Mouse (Mus musculus): ENCODE measurements around the gene Ugt1a9. TPM values are rescaled to one million over a fixed set of nuclear protein-coding genes. Genes with fewer than 3 reads are reported as not detected.
A peak's percentile ranks its signal among the peaks of the same experiment; 100 is the strongest.

Ugt1a9 gene
- total and polyA plus RNA-seq, 3 experiments, result not detected

- no peak overlapping the region for H3K27ac ChIP-seq (ENCODE audit: insufficient read depth, low read depth)
- H3K9me3 ChIP-seq (replicated peaks; ENCODE audit: low read length), result peaks cover 69% of the 10 kb centered on the region
- dilution Hi-C loops (cut with MboI; ENCODE audit: extremely low pct_ligation_motif_present, extremely low pct_unique_long_range_greater_than_20kb, low sequenced_read_pairs), result no loop called here
- no peaks in the 10 kb centered on the region for H3K27me3 ChIP-seq (replicated peaks)
- H3K4me2 ChIP-seq (ENCODE audit: insufficient read depth, low read depth, poor library complexity, severe bottlenecking), result no peak overlapping the region
- in situ Hi-C loops (cut with MboI; ENCODE audit: low pct_ligation_motif_present, low pct_unique_long_range_greater_than_20kb, low sequenced_read_pairs), result no loop called here
- H3K36me3 ChIP-seq (replicated peaks in 1 of 2; ENCODE audit: control insufficient read depth in 1 of 2, insufficient read depth in 1 of 2, low read length in 1 of 2), result no peaks in the 10 kb centered on the region
- H3K79me2 ChIP-seq (replicated peaks; ENCODE audit: control insufficient read depth, extremely low read depth, insufficient read depth, poor library complexity, severe bottlenecking), result no peaks in the 10 kb centered on the region
- no peaks in the 10 kb centered on the region for H3K4me1 ChIP-seq (ENCODE audit: control insufficient read depth in 1 of 2, insufficient read depth in 2 of 2)
- TF ChIP-seq NELFE (IDR thresholded peaks at IDR 0.05; ENCODE audit: low read depth, low read length) (no peak), ZKSCAN1 (IDR thresholded peaks at IDR 0.05; ENCODE audit: borderline replicate concordance, low read depth, low read length) (no peak), PAX5 (IDR thresholded peaks at IDR 0.05; ENCODE audit: low read length) (no peak), CHD2 (IDR thresholded peaks at IDR 0.05; ENCODE audit: low read length) (no peak), JUN (IDR thresholded peaks at IDR 0.05; ENCODE audit: insufficient read depth, low read depth, low read length) (no peak), ZC3H11A (IDR thresholded peaks at IDR 0.05; ENCODE audit: low read depth, low read length) (no peak), USF1 (IDR thresholded peaks at IDR 0.05; ENCODE audit: low read depth, low read length) (no peak), ELF1 (IDR thresholded peaks at IDR 0.05; ENCODE audit: low read depth, low read length) (no peak), GABPA (IDR thresholded peaks at IDR 0.05; ENCODE audit: insufficient replicate concordance, low read depth, low read length) (no peak), MAZ (IDR thresholded peaks at IDR 0.05; ENCODE audit: low read depth, low read length) (no peak), TCF12 (IDR thresholded peaks at IDR 0.05; ENCODE audit: low read depth, low read length) (no peak), ZNF384 (IDR thresholded peaks at IDR 0.05; ENCODE audit: low read depth, low read length) (no peak), EP300 (IDR thresholded peaks at IDR 0.05; ENCODE audit: low read length) (no peak), E2F4 (IDR thresholded peaks at IDR 0.05; ENCODE audit: insufficient replicate concordance, low read depth, low read length) (no peak), RCOR1 (conservative IDR thresholded peaks at IDR 0.05; ENCODE audit: low read depth, low read length) (no peak)
- H3K4me3 ChIP-seq (replicated peaks in 1 of 3; ENCODE audit: low read depth in 2 of 3, low read length in 2 of 3, poor library complexity in 1 of 3), result no peak overlapping the region
- DNase-seq (ENCODE audit: extremely low read depth), result no peak
- H3K9ac ChIP-seq (ENCODE audit: insufficient read depth, low read depth), result no peak overlapping the region
These were observed 148.0 kb downstream of the Ugt1a9 start for GRCm38 (mm10) chr1:88218591-88218990.

GRCm38 (mm10) chr1:88219054-88219453, 148.5 kb downstream of the Ugt1a9 start:
- H3K9me3 ChIP-seq (replicated peaks; ENCODE audit: low read length), result peaks cover 69% of the 10 kb centered on the region
- H3K4me2 ChIP-seq (ENCODE audit: insufficient read depth, low read depth, poor library complexity, severe bottlenecking), result no peak overlapping the region
- H3K36me3 ChIP-seq (replicated peaks in 1 of 2; ENCODE audit: control insufficient read depth in 1 of 2, insufficient read depth in 1 of 2, low read length in 1 of 2), result no peaks in the 10 kb centered on the region
- no peaks in the 10 kb centered on the region for H3K4me1 ChIP-seq (ENCODE audit: control insufficient read depth in 1 of 2, insufficient read depth in 2 of 2)
- no peak overlapping the region for H3K4me3 ChIP-seq (replicated peaks in 1 of 3; ENCODE audit: low read depth in 2 of 3, low read length in 2 of 3, poor library complexity in 1 of 3)
- dilution Hi-C loops (cut with MboI; ENCODE audit: extremely low pct_ligation_motif_present, extremely low pct_unique_long_range_greater_than_20kb, low sequenced_read_pairs), result no loop called here
- no peaks in the 10 kb centered on the region for H3K27me3 ChIP-seq (replicated peaks)
- H3K9ac ChIP-seq (ENCODE audit: insufficient read depth, low read depth), result no peak overlapping the region
- peak; percentile 2 for DNase-seq (ENCODE audit: extremely low read depth)
- in situ Hi-C loops (cut with MboI; ENCODE audit: low pct_ligation_motif_present, low pct_unique_long_range_greater_than_20kb, low sequenced_read_pairs), result no loop called here
- H3K79me2 ChIP-seq (replicated peaks; ENCODE audit: control insufficient read depth, extremely low read depth, insufficient read depth, poor library complexity, severe bottlenecking), result no peaks in the 10 kb centered on the region
- no peak for TF ChIP-seq NRF1 (IDR thresholded peaks at IDR 0.05; ENCODE audit: low read depth, low read length)
- no peak for TF ChIP-seq E2F4 (IDR thresholded peaks at IDR 0.05; ENCODE audit: insufficient replicate concordance, low read depth, low read length)
- TF ChIP-seq CHD1 (IDR thresholded peaks at IDR 0.05; ENCODE audit: low read depth, low read length), result no peak
- TF ChIP-seq TCF12 (IDR thresholded peaks at IDR 0.05; ENCODE audit: low read depth, low read length), result no peak
- no peak for TF ChIP-seq TBP (conservative IDR thresholded peaks at IDR 0.05; ENCODE audit: low read depth, low read length)
- TF ChIP-seq ETS1 (conservative IDR thresholded peaks at IDR 0.05; ENCODE audit: low read depth, low read length), result no peak
- TF ChIP-seq EP300 (IDR thresholded peaks at IDR 0.05; ENCODE audit: low read length), result no peak
- TF ChIP-seq MAFK (IDR thresholded peaks at IDR 0.05; ENCODE audit: insufficient replicate concordance, low read length), result no peak
- no peak for TF ChIP-seq ELF1 (IDR thresholded peaks at IDR 0.05; ENCODE audit: low read depth, low read length)
- no peak for TF ChIP-seq RAD21 (IDR thresholded peaks at IDR 0.05; ENCODE audit: low read depth, low read length)
- no peak for TF ChIP-seq CTCF (conservative IDR thresholded peaks at IDR 0.05 in 1 of 2, IDR thresholded peaks at IDR 0.05 in 1 of 2; ENCODE audit: low read depth in 2 of 2, low read length in 2 of 2)
- TF ChIP-seq ZKSCAN1 (IDR thresholded peaks at IDR 0.05; ENCODE audit: borderline replicate concordance, low read depth, low read length), result no peak
- no peak overlapping the region for H3K27ac ChIP-seq (ENCODE audit: insufficient read depth, low read depth)

Measured in CH12.LX (cell line).